ENCODE assay signal across 8 mouse cellular contexts in the genomic region with DNA sequence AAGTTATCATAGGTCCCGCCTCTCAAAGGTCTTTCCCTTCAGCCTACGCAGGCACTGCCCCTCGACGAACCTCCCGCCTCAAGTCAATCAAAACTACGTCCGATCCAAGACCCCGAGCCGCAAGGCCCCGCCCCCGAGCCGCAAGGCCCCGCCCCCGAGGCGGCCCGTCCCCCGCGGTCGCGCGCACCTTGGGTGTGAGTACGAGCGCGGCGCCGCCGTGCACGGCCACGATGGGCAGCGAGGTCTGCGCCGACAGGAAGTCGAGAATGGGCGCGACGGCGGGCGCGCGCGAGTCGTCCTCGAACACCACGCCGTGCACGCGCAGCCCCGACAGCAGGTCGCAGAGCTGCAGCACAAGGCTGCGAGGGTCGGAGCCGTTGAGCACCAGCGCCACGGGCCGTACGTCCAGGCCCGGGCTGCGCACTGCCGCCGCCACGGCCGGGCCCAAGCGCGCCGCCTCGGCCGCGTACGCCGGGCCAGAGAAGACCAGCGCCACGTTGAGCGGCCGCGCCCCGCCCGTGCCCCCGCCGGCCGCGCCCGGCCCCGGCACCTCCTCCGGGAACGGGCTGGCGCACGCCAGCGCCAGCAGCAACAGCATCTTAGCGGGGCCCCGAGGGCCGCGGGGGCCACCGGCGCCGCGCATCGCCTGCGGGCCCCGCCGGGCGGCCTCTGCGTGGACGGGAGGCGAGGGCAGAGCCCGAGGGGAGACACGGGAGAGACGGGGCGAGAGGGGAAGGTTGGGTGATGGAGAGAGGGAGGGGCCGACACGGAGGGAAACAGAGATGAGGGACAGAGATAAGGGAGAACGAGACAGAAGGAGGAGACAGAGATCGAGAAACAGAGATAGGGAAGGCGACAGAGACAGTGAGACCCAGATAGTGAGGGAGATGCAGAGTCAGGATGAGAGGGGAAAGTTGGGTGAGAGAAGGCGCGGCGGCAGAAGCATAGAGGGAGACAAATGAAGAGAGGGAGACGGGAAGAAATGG. TPM values are rescaled to one million over a fixed set of nuclear protein-coding genes. Genes with fewer than 3 reads are reported as not detected.
A peak's percentile ranks its signal among the peaks of the same experiment; 100 is the strongest.
DNase-seq lines count a peak whose midpoint lies in the region; ATAC-seq and TF ChIP-seq lines count a peak whose summit lies in the region.

No protein-coding gene starts in this region.

- TF ChIP-seq CTCF in cortical plate, adult 2 months (IDR thresholded peaks at IDR 0.05; ENCODE audit: extremely low read depth, insufficient read depth, low read length) = no peak

- H3K9ac ChIP-seq in intestine, embryonic 14.5 days (ENCODE audit: low read length) = peak overlapping the region; percentile 70

- WGBS in intestine, embryonic 14.5 days = 1% methylated on average over 93 of the region's 117 CpGs

- 0 out of 2 replicates have a peak, but pooled peaks have one; percentile 24 for TF ChIP-seq POLR2A in cortical plate, adult 2 months (IDR thresholded peaks at IDR 0.05; ENCODE audit: extremely low read depth, insufficient read depth, low read length)

- H3K4me2 ChIP-seq in intestine, embryonic 14.5 days (ENCODE audit: low read length) = peak overlapping the region; percentile 69

- H3K36me3 ChIP-seq in intestine, embryonic 14.5 days (ENCODE audit: control insufficient read depth, insufficient read depth, low read length) = no peaks in the 10 kb centered on the region

- peak; percentile 57 for DNase-seq in adipocyte (ENCODE audit: low spot score)
- DNase-seq in gastrocnemius, postnatal 25 days = peak; percentile 91
- peak; percentile 97 for DNase-seq in intestine, embryonic 14.5 days (ENCODE audit: low spot score)
- peak; percentile 83 to 98 for DNase-seq in left cerebral cortex, postnatal 10 days (ENCODE audit: extremely low spot score in 1 of 2, low spot score in 2 of 2)
- DNase-seq in right cerebral cortex, postnatal 10 days (ENCODE audit: low spot score in 2 of 2) = peak; percentile 94
- DNase-seq in urinary bladder, postnatal 14 days (ENCODE audit: low spot score) = peak; percentile 93

- no peaks in the 10 kb centered on the region for H3K9me3 ChIP-seq in intestine, embryonic 14.5 days (ENCODE audit: control insufficient read depth, low read length)

- intact Hi-C loops in left cerebral cortex, postnatal 10 days (cut with DNase I) = no loop called here

- no peaks in the 10 kb centered on the region for H3K4me1 ChIP-seq in cortical plate, adult 2 months (ENCODE audit: control insufficient read depth, insufficient read depth, low read length)
- H3K4me1 ChIP-seq in intestine, embryonic 14.5 days (replicated peaks; ENCODE audit: control insufficient read depth, insufficient read depth, low read length) = peaks cover 33% of the 10 kb centered on the region

- H3K4me3 ChIP-seq in cortical plate, adult 2 months (ENCODE audit: insufficient read depth, low read length) = peak overlapping the region; percentile 42
- H3K4me3 ChIP-seq in intestine, embryonic 14.5 days (ENCODE audit: low read depth, low read length) = peak overlapping the region; percentile 62

- ATAC-seq in intestine, embryonic 14.5 days (replicated peaks; ENCODE audit: low FRiP score, low TSS enrichment, low read depth) = peak; percentile 76
- ATAC-seq in megakaryocyte progenitor cell, adult 5-6 weeks (replicated peaks; ENCODE audit: poor library complexity) = peak; percentile 89

- no peak overlapping the region for H3K27ac ChIP-seq in cortical plate, adult 2 months (ENCODE audit: insufficient read depth, low read length)
- peak overlapping the region; percentile 36 for H3K27ac ChIP-seq in intestine, embryonic 14.5 days (ENCODE audit: low read depth)

- peaks cover 41% of the 10 kb centered on the region for H3K27me3 ChIP-seq in intestine, embryonic 14.5 days (replicated peaks; ENCODE audit: control insufficient read depth, insufficient read depth, low read length)

RNA-seq across cellular contexts. Expression of a gene that starts 6.4 kb away (rescaled TPM):
- 106 and 107 TPM in 2 replicates for polyA plus RNA-seq in cortical plate, adult 2 months (2012; rRNA removed)
- total RNA-seq in gastrocnemius, postnatal 25 days (2021) = 10 to 100 TPM; 53.4 to 64.2 TPM
- 120 and 124 TPM in 2 replicates for polyA plus RNA-seq in intestine, embryonic 14.5 days (2014; fragmentation: Nextera tagmentation; extraction: Ambion mirVana)
- 100 to 1,000 TPM; 101 to 103 TPM for total RNA-seq in left cerebral cortex, postnatal 10 days (2021)
- total RNA-seq in megakaryocyte progenitor cell, adult 5-6 weeks (2015) = 113 and 145 TPM in 2 replicates
- 68.3 and 73.1 TPM in 2 replicates for total RNA-seq in megakaryocyte progenitor cell, adult 5-6 weeks (2017)

RNA-seq across cellular contexts. Expression of a gene that starts 12.0 kb away (rescaled TPM):
- 9.0 and 10.0 TPM in 2 replicates for polyA plus RNA-seq in cortical plate, adult 2 months (2012; rRNA removed)
- under 1 TPM; 0.32 to 0.46 TPM for total RNA-seq in gastrocnemius, postnatal 25 days (2021)
- 0.24 and 0.37 TPM in 2 replicates for polyA plus RNA-seq in intestine, embryonic 14.5 days (2014; fragmentation: Nextera tagmentation; extraction: Ambion mirVana)
- 10 to 100 TPM; 35.6 to 36.4 TPM for total RNA-seq in left cerebral cortex, postnatal 10 days (2021)
- total RNA-seq in megakaryocyte progenitor cell, adult 5-6 weeks (2015) = not detected in 2 replicates
- under 0.01 TPM in 1 of 2 replicates, not detected in the other for total RNA-seq in megakaryocyte progenitor cell, adult 5-6 weeks (2017)

RNA-seq across cellular contexts. Expression of a gene that starts 30.3 kb away (rescaled TPM):
- 0.31 TPM in 1 of 2 replicates, not detected in the other for polyA plus RNA-seq in cortical plate, adult 2 months (2012; rRNA removed)
- total RNA-seq in gastrocnemius, postnatal 25 days (2021) = not detected
- polyA plus RNA-seq in intestine, embryonic 14.5 days (2014; fragmentation: Nextera tagmentation; extraction: Ambion mirVana) = 0.99 and 1.0 TPM in 2 replicates
- total RNA-seq in left cerebral cortex, postnatal 10 days (2021) = not detected
- 1.3 and 1.5 TPM in 2 replicates for total RNA-seq in megakaryocyte progenitor cell, adult 5-6 weeks (2015)
- total RNA-seq in megakaryocyte progenitor cell, adult 5-6 weeks (2017) = 2.1 TPM in 1 of 2 replicates, not detected in the other

RNA-seq across cellular contexts. Expression of a gene that starts 30.5 kb away (rescaled TPM):
- polyA plus RNA-seq in cortical plate, adult 2 months (2012; rRNA removed) = 32.5 and 35.0 TPM in 2 replicates
- 10 to 100 TPM; 53.2 to 62.5 TPM for total RNA-seq in gastrocnemius, postnatal 25 days (2021)
- polyA plus RNA-seq in intestine, embryonic 14.5 days (2014; fragmentation: Nextera tagmentation; extraction: Ambion mirVana) = 3.9 and 4.3 TPM in 2 replicates
- 10 to 100 TPM; 17.9 to 22.8 TPM for total RNA-seq in left cerebral cortex, postnatal 10 days (2021)
- 5.3 TPM in 2 replicates for total RNA-seq in megakaryocyte progenitor cell, adult 5-6 weeks (2015)
- total RNA-seq in megakaryocyte progenitor cell, adult 5-6 weeks (2017) = 8.1 and 17.2 TPM in 2 replicates

RNA-seq across cellular contexts. Expression of a gene that starts 35.5 kb away (rescaled TPM):
- polyA plus RNA-seq in cortical plate, adult 2 months (2012; rRNA removed) = 15.7 and 17.5 TPM in 2 replicates
- total RNA-seq in gastrocnemius, postnatal 25 days (2021) = 10 to 100 TPM; 13.5 to 14.5 TPM
- polyA plus RNA-seq in intestine, embryonic 14.5 days (2014; fragmentation: Nextera tagmentation; extraction: Ambion mirVana) = 86.9 and 95.1 TPM in 2 replicates
- 10 to 100 TPM; 27.5 to 29.2 TPM for total RNA-seq in left cerebral cortex, postnatal 10 days (2021)
- 22.6 and 25.1 TPM in 2 replicates for total RNA-seq in megakaryocyte progenitor cell, adult 5-6 weeks (2015)
- 24.2 and 26.9 TPM in 2 replicates for total RNA-seq in megakaryocyte progenitor cell, adult 5-6 weeks (2017)

Comparison
In these comparisons a context has a peak if more than half of its experiments do, and no peak if none do; other contexts are left out.
1. RNA of a gene that starts 12.0 kb away (total RNA-seq): 35.6 to 36.4 TPM in left cerebral cortex, postnatal 10 days; 0.32 to 0.46 TPM in gastrocnemius, postnatal 25 days and under 0.01 TPM in megakaryocyte progenitor cell, adult 5-6 weeks; every median in the first group is over 10 times any median in the second.
2. Peak in every context shown above with its lines, with median percentiles within 50 percentile points of each other: DNase-seq.